Mouse (Mus musculus) kidney, embryonic 14.5 days (tissue): ENCODE measurements around the gene Lrfn5. TPM values are rescaled to one million over a fixed set of nuclear protein-coding genes. Genes with fewer than 3 reads are reported as not detected.
A peak's percentile ranks its signal among the peaks of the same experiment; 100 is the strongest.

ENCODE experiments used
- ATAC-seq: fragments of 200-750 bp; cut with Nextera tagmentation; 2 replicates; pipeline ENCODE4 v1.8.0; 2017; ENCODE audit warnings: moderate number of reproducible peaks, mild to moderate bottlenecking, moderate TSS enrichment, moderate library complexity; ENCODE audit not compliant: low FRiP score, low TSS enrichment
- H3K27ac ChIP-seq: fragments of 300-500 bp; sonication (generic); 2 replicates; pipeline ENCODE4 v1.5.1; 2014; ENCODE audit warnings: low read depth, mild to moderate bottlenecking, low read length, moderate library complexity, mixed read lengths
- H3K27me3 ChIP-seq: fragments of 300-500 bp; sonication (generic); 2 replicates; pipeline ENCODE4 v1.6.1; 2014; ENCODE audit warnings: mild to moderate bottlenecking, low read length; ENCODE audit not compliant: control insufficient read depth, insufficient read depth
- H3K36me3 ChIP-seq: fragments of 300-500 bp; sonication (generic); 2 replicates; pipeline ENCODE4 v1.6.1; 2014; ENCODE audit warnings: low read length, mixed read lengths; ENCODE audit not compliant: control insufficient read depth, insufficient read depth
- H3K4me1 ChIP-seq: fragments of 300-500 bp; sonication (generic); 2 replicates; pipeline ENCODE4 v1.6.1; 2014; ENCODE audit warnings: low read length, mixed read lengths; ENCODE audit not compliant: control insufficient read depth, insufficient read depth
- H3K4me2 ChIP-seq: fragments of 300-500 bp; sonication (generic); replicated peaks from 2 replicates; pipeline ENCODE4 v1.6.1; 2014; ENCODE audit warnings: low read depth, mild to moderate bottlenecking, low read length
- H3K4me3 ChIP-seq: fragments of 300-500 bp; sonication (generic); 2 replicates; pipeline ENCODE4 v1.5.1; 2014; ENCODE audit warnings: mild to moderate bottlenecking, low read length
- H3K9ac ChIP-seq: fragments of 300-500 bp; sonication (generic); 2 replicates; pipeline ENCODE4 v1.6.1; 2014; ENCODE audit warnings: low read depth, mild to moderate bottlenecking, low read length, moderate library complexity
- H3K9me3 ChIP-seq: fragments of 300-500 bp; sonication (generic); 2 replicates; pipeline ENCODE4 v1.6.1; 2016; ENCODE audit warnings: low read length; ENCODE audit not compliant: control insufficient read depth
- WGBS: fragments of 180-500 bp; shearing (Covaris S2); extraction: QIAGEN DNeasy Blood & Tissue Kit; methylation state at CpG from one replicate; pipeline ENCODE4 v1.1.7; 2014; 5-methylcytosine and 5-hydroxymethylcytosine counted together
- polyA plus RNA-seq: library from polyadenylated mRNA; unstranded; fragments of >200 nt; fragmentation: Nextera tagmentation; extraction: Ambion mirVana; gene quantifications from 2 replicates; pipeline ENCODE4 v1.2.1, GENCODE M21; 2014

Lrfn5 gene
- polyA plus RNA-seq, 1 experiment from 2014 or later: 3.3 TPM

DNA sequence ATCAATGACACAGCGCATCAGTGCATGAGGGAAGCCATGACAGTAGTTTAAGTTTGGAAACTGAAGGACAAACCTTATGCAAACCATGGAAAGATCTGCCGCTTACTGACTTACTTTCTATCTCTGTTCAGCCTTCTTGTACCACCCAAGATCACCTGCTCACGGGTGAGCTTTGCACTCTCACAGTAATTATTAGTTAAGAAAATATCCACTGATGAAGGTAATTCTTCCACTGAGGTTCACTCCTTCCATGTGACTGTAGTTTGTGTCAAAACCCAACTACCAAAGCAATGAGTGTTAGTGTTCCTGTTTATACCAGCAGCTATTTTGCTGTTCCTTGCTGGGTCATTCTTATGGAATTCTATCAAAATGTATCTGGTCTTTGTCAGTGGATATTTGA lies 84.9 kb downstream of the Lrfn5 start:
- H3K36me3 ChIP-seq: no peaks in the 10 kb centered on the region
- H3K27ac ChIP-seq: no peak overlapping the region
- no peaks in the 10 kb centered on the region for H3K4me1 ChIP-seq
- H3K4me3 ChIP-seq: no peak overlapping the region
- no peak for ATAC-seq
- no peaks in the 10 kb centered on the region for H3K27me3 ChIP-seq
- H3K4me2 ChIP-seq: no peak overlapping the region
- WGBS: 91% methylated on average over 3 of the region's 3 CpGs
- H3K9ac ChIP-seq: no peak overlapping the region
- H3K9me3 ChIP-seq: no peaks in the 10 kb centered on the region

DNA sequence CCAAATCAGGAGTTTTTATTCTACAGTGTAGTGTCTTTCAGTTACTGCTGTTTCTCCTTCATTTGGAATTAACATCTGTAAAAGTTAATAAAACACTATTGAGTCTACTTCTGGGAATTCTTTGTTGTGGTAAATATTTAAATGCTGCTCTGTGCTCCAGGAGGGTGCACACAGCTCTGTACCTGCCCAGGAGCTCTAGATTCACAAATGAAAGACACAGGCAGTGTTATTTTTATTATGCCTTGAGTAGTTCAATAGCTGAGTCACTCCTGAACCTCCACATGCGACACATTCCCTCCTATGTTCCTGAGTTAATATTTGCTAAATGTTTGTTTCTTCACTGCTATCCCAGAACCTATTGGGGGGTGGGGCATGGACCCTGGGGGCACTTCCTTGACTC lies 87.1 kb downstream of the Lrfn5 start:
- Histone ChIP-seq H3K27me3 (no peaks in the 10 kb centered on the region), H3K9ac (no peak overlapping the region), H3K4me3 (no peak overlapping the region), H3K27ac (no peak overlapping the region), H3K36me3 (no peaks in the 10 kb centered on the region), H3K4me1 (no peaks in the 10 kb centered on the region), H3K4me2 (no peak overlapping the region), H3K9me3 (no peaks in the 10 kb centered on the region)
- 79% methylated on average over 1 of the region's 1 CpGs for WGBS
- ATAC-seq: no peak

DNA sequence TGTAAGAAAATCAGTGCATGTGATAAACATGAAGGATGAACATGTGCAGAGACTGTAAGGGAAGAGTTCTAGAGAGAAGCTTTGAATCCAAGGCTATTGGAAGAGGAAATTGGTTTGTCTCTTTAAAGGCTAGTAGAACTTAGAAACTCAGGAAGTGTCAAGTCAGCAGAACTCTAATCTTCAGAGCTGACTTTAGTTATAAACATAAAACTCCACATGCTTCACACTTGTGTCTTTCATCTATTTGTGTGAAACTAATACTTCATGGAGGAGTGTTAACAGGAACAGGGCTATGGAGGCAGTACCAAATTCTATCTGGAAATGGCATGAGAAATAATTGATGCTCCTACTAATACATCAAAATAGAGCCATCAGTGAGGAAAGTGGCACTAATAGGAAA lies 101.6 kb downstream of the Lrfn5 start:
- no peak overlapping the region for H3K4me2 ChIP-seq
- no peaks in the 10 kb centered on the region for H3K36me3 ChIP-seq
- no peak overlapping the region for H3K27ac ChIP-seq
- no peaks in the 10 kb centered on the region for H3K27me3 ChIP-seq
- H3K4me3 ChIP-seq: no peak overlapping the region
- ATAC-seq: no peak
- no peaks in the 10 kb centered on the region for H3K4me1 ChIP-seq
- no peak overlapping the region for H3K9ac ChIP-seq
- H3K9me3 ChIP-seq: no peaks in the 10 kb centered on the region

DNA sequence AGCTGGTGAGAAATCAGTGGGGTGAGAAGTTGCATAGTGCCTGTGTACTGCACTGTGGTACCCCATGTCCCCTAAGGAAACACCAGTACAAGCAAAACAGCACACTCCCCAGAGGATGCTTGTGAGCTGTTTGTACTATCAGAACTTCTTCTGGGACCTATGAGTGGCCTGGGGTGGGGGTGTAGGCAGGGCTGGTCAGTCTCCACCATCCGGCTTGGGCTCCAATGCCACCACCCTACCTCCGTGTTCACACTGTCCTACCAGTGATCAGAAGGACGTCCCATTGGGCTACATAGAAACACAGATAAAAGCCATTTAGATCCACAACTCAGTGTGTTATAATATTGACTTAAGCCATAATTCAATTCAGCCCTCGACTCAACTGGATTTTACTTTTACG lies 131.4 kb downstream of the Lrfn5 start:
- Histone ChIP-seq H3K27ac (no peak overlapping the region), H3K4me3 (no peak overlapping the region), H3K4me2 (no peak overlapping the region), H3K27me3 (no peaks in the 10 kb centered on the region), H3K9ac (no peak overlapping the region), H3K4me1 (no peaks in the 10 kb centered on the region), H3K9me3 (no peaks in the 10 kb centered on the region), H3K36me3 (no peaks in the 10 kb centered on the region)
- no peak for ATAC-seq
- 84% methylated on average over 5 of the region's 5 CpGs for WGBS

DNA sequence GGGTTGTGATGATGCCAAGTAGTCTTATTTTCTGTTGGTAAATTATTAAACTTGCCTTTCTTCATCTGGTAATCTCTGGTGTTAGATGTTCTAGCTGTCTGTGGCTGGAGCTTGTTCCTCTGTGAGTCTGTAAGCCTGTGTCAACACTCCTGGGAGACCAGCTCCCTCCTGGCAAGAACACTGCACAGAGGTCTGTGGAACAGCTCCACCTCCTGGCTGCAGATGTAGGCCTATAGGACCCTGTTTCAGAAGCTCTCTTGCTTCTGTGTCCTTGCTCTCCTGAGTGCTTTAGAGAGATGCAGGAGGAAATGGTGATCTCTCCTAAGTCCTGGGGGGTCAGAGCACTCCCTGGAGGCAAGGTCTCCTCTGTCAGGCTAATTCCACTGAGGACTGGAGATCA lies 200.2 kb downstream of the Lrfn5 start:
- no peak overlapping the region for H3K27ac ChIP-seq
- H3K36me3 ChIP-seq: no peaks in the 10 kb centered on the region
- no peak overlapping the region for H3K4me3 ChIP-seq
- H3K4me2 ChIP-seq: no peak overlapping the region
- H3K9ac ChIP-seq: no peak overlapping the region
- peak; percentile 72; the same call in 1 of the 2 replicates for ATAC-seq
- H3K4me1 ChIP-seq: no peaks in the 10 kb centered on the region
- no peaks in the 10 kb centered on the region for H3K27me3 ChIP-seq
- no peaks in the 10 kb centered on the region for H3K9me3 ChIP-seq

DNA sequence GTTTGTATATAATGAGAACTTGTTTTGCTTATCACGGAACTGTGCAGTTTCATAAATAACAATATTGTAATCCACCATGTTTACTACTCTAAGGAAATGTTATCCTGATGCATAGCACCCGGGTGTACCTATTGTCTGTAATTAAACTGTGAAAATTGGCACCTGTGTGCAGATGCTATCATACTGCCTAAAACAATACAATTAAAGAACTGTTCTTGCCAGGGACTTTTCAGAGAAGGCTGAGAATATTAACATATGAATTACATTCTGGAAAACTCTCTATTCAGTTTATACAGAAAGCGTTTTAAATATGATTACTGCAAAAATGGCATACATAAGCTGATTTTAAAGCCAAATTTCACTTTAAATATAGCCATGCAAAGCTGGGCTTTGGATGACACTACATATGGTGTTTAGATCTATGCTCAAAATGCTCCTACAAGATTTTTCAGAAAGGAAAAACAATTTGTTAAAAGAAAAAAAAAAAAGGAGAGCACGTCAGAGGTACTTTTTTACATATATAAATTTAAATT lies 284.2 kb downstream of the Lrfn5 start:
- Histone ChIP-seq H3K9ac (no peak overlapping the region), H3K4me3 (no peak overlapping the region), H3K4me2 (no peak overlapping the region), H3K27me3 (no peaks in the 10 kb centered on the region), H3K27ac (no peak overlapping the region), H3K9me3 (no peaks in the 10 kb centered on the region), H3K4me1 (no peaks in the 10 kb centered on the region), H3K36me3 (no peaks in the 10 kb centered on the region)
- ATAC-seq: no peak
- 84% methylated on average over 4 of the region's 4 CpGs for WGBS

DNA sequence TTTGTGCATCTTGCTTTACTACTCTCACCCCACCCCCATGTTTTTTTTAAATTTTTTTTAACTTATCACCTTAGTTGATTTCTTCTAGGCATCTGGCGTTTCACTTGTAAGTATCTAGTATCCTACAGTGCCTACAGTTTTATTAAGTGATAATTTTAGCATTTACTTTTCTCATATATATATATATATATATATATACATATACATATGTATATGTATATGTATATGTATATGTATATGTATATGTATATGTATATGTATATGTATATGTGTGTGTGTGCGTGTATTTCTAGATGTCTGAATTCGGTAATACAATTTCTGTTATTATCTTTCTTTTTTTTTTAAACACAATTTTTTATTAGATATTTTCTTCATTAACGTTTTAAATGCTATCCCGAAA lies 300.7 kb downstream of the Lrfn5 start:
- Histone ChIP-seq H3K27ac (no peak overlapping the region), H3K27me3 (no peaks in the 10 kb centered on the region), H3K9ac (no peak overlapping the region), H3K4me2 (no peak overlapping the region), H3K4me3 (no peak overlapping the region), H3K9me3 (no peaks in the 10 kb centered on the region), H3K36me3 (no peaks in the 10 kb centered on the region), H3K4me1 (no peaks in the 10 kb centered on the region)
- no peak for ATAC-seq
- WGBS: 95% methylated on average over 5 of the region's 5 CpGs

DNA sequence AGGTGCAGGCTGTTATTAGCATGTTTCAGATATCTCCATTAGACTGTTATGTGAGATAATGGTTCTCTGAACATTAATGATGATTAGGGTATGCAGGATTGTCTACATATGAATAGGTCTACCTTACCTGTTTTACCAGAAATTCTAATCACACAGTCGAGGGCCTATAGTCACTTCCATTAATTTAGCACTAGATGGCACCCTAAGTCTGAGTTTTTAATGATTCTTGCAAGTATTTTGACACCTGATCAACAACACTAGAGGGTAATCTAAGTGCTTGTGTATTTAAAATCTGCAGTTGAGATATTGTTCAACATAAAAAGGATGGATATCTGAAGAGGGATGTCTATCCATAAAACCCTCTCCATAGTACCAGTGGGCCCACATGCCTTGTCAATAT lies 303.4 kb downstream of the Lrfn5 start:
- no peak overlapping the region for H3K27ac ChIP-seq
- ATAC-seq: no peak
- H3K9me3 ChIP-seq: no peaks in the 10 kb centered on the region
- no peaks in the 10 kb centered on the region for H3K36me3 ChIP-seq
- no peak overlapping the region for H3K4me2 ChIP-seq
- no peak overlapping the region for H3K9ac ChIP-seq
- no peak overlapping the region for H3K4me3 ChIP-seq
- no peaks in the 10 kb centered on the region for H3K27me3 ChIP-seq
- WGBS: 16% methylated on average over 1 of the region's 1 CpGs
- H3K4me1 ChIP-seq: no peaks in the 10 kb centered on the region

DNA sequence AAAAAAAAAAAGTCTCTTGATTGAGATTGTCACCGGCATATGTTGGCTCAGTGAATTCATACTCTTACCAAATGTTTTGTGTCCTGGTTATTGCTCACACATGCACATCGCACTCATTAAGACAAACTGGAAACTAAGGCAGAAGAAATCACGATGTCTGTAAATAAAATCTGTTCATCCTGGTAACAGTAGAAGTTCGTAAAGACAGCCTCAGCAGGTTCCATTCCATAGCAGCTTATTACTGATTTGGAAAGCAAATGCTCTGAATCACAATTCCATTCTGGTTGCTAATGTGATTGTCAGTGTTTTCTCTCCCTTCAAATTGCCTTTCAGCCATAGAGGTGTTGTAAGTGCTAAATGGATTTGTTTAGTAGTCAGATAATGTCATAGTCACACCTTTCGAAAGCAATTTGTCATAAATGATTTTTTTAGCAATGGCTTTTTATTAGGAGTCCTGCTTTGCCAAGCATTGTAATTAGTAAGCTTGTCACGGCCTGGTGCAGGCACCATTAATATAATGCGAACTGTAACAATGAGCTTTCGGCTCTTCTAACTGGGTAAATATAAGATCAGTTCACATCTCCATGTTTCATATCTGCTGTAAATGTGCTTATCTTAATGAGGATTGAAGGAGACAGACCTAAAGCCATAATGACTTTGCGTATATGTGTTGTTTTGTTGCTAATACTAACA lies 319.8 kb downstream of the Lrfn5 start:
- ATAC-seq: no peak
- no peak overlapping the region for H3K4me2 ChIP-seq
- H3K4me1 ChIP-seq: no peaks in the 10 kb centered on the region
- no peak overlapping the region for H3K4me3 ChIP-seq
- no peaks in the 10 kb centered on the region for H3K36me3 ChIP-seq
- H3K9me3 ChIP-seq: no peaks in the 10 kb centered on the region
- H3K9ac ChIP-seq: no peak overlapping the region
- no peaks in the 10 kb centered on the region for H3K27me3 ChIP-seq
- WGBS: 91% methylated on average over 9 of the region's 9 CpGs
- no peak overlapping the region for H3K27ac ChIP-seq
